ENCODE assay signal across 17 mouse cellular contexts in genomic region chr10:41957421-41958225, GRCm38 (mm10).
DNase-seq lines count a peak whose midpoint lies in the region; ATAC-seq and TF ChIP-seq lines count a peak whose summit lies in the region.
"Had no signal": no experiment of that assay in that cellular context is flagged by ENCODE, and none has a peak within 500 bp of the region (broad histone marks: within the 10 kb centered on the region; RNA-seq: fewer than 3 reads in every experiment).

No protein-coding gene starts in this region.

- WGBS in forebrain, embryonic 14.5 days, result 82% methylated on average over 18 of the region's 18 CpGs
- WGBS in forebrain, embryonic 12.5 days, result 93% methylated on average over 18 of the region's 18 CpGs
- WGBS in forebrain, postnatal 0 days, result 77% methylated on average over 18 of the region's 18 CpGs

- peak; percentile 70 for DNase-seq in forebrain, embryonic 14.5 days (ENCODE audit: low spot score)
- peak; percentile 53 for DNase-seq in left cerebral cortex, postnatal 4 days
- no peak for DNase-seq in left cerebral cortex, postnatal 25 days (ENCODE audit: low spot score in 2 of 2)
- peak; percentile 41 for DNase-seq in forebrain, postnatal 0 days
- peak; percentile 47 for DNase-seq in thymus, postnatal 25 days
- DNase-seq in ovary, postnatal 14 days (ENCODE audit: low spot score), result no peak
- DNase-seq: cerebellum, adult 9-10 months; gastrocnemius, postnatal 25 days; liver, postnatal 0 days; lung, postnatal 4 days; right cerebral cortex, adult 18-20 months had no signal

- no peak for TF ChIP-seq CTCF in forebrain, postnatal 0 days (IDR thresholded peaks at IDR 0.05; ENCODE audit: low read depth)

- no peaks in the 10 kb centered on the region for H3K36me3 ChIP-seq in forebrain, embryonic 14.5 days (ENCODE audit: control insufficient read depth, insufficient read depth, low read length)
- H3K36me3 ChIP-seq in forebrain, embryonic 12.5 days (replicated peaks), result no peaks in the 10 kb centered on the region
- H3K36me3 ChIP-seq in forebrain, postnatal 0 days (ENCODE audit: insufficient read depth), result no peaks in the 10 kb centered on the region
- H3K36me3 ChIP-seq: embryonic facial prominence, embryonic 12.5 days; heart, embryonic 12.5 days; limb, embryonic 12.5 days had no signal

- intact Hi-C loops in left cerebral cortex, postnatal 4 days (cut with DNase I), result no loop called here
- intact Hi-C loops in left cerebral cortex, postnatal 25 days (cut with DNase I), result no loop called here

- no peak overlapping the region for H3K4me2 ChIP-seq in forebrain, embryonic 14.5 days (ENCODE audit: low read length)
- H3K4me2 ChIP-seq in forebrain, embryonic 12.5 days, result no peak overlapping the region
- no peak overlapping the region for H3K4me2 ChIP-seq in forebrain, postnatal 0 days (ENCODE audit: low read depth)
- H3K4me2 ChIP-seq: embryonic facial prominence, embryonic 12.5 days; heart, embryonic 12.5 days; limb, embryonic 12.5 days had no signal

- no peaks in the 10 kb centered on the region for H3K9me3 ChIP-seq in forebrain, embryonic 14.5 days (replicated peaks; ENCODE audit: control insufficient read depth, low read length)
- no peaks in the 10 kb centered on the region for H3K9me3 ChIP-seq in forebrain, embryonic 12.5 days
- H3K9me3 ChIP-seq in forebrain, postnatal 0 days (ENCODE audit: low read length), result no peaks in the 10 kb centered on the region
- H3K9me3 ChIP-seq: embryonic facial prominence, embryonic 12.5 days; heart, embryonic 12.5 days had no signal

- peak; percentile 62; the same call in 1 of the 2 replicates for ATAC-seq in forebrain, embryonic 14.5 days
- ATAC-seq in forebrain, embryonic 12.5 days (ENCODE audit: low FRiP score), result no peak
- peak; percentile 71 for ATAC-seq in forebrain, postnatal 0 days
- no peak; the same call in 1 of the 2 replicates for ATAC-seq in megakaryocyte-erythroid progenitor cell, adult 5-6 weeks (replicated peaks; ENCODE audit: low FRiP score, low TSS enrichment, poor library complexity, severe bottlenecking)
- ATAC-seq: liver, postnatal 0 days had no signal

- H3K4me1 ChIP-seq in forebrain, embryonic 14.5 days (ENCODE audit: control insufficient read depth, insufficient read depth, low read length), result no peaks in the 10 kb centered on the region
- H3K4me1 ChIP-seq in forebrain, embryonic 12.5 days, result peaks cover under 1% of the 10 kb centered on the region
- H3K4me1 ChIP-seq in forebrain, postnatal 0 days (ENCODE audit: insufficient read depth), result no peaks in the 10 kb centered on the region
- H3K4me1 ChIP-seq: heart, embryonic 12.5 days; limb, embryonic 12.5 days had no signal

- H3K4me3 ChIP-seq in forebrain, embryonic 14.5 days (ENCODE audit: low read depth, low read length), result no peak overlapping the region
- no peak overlapping the region for H3K4me3 ChIP-seq in forebrain, embryonic 12.5 days (replicated peaks)
- H3K4me3 ChIP-seq in forebrain, postnatal 0 days (ENCODE audit: low read depth, low read length), result no peak overlapping the region
- H3K4me3 ChIP-seq: embryonic facial prominence, embryonic 12.5 days; heart, embryonic 12.5 days; limb, embryonic 12.5 days had no signal

- H3K27ac ChIP-seq in forebrain, embryonic 14.5 days (ENCODE audit: low read depth, low read length), result no peak overlapping the region
- no peak overlapping the region for H3K27ac ChIP-seq in forebrain, embryonic 12.5 days
- no peak overlapping the region for H3K27ac ChIP-seq in forebrain, postnatal 0 days (ENCODE audit: low read depth, low read length)
- H3K27ac ChIP-seq: embryonic facial prominence, embryonic 12.5 days; kidney, postnatal 0 days; limb, embryonic 12.5 days had no signal

- no peak overlapping the region for H3K9ac ChIP-seq in forebrain, embryonic 14.5 days (ENCODE audit: low read length)
- no peak overlapping the region for H3K9ac ChIP-seq in forebrain, embryonic 12.5 days
- no peak overlapping the region for H3K9ac ChIP-seq in forebrain, postnatal 0 days
- H3K9ac ChIP-seq: embryonic facial prominence, embryonic 12.5 days; heart, embryonic 12.5 days; limb, embryonic 12.5 days; liver, postnatal 0 days had no signal

- no peaks in the 10 kb centered on the region for H3K27me3 ChIP-seq in forebrain, embryonic 14.5 days (replicated peaks; ENCODE audit: control insufficient read depth, insufficient read depth, low read length)
- H3K27me3 ChIP-seq in forebrain, embryonic 12.5 days, result no peaks in the 10 kb centered on the region
- no peaks in the 10 kb centered on the region for H3K27me3 ChIP-seq in forebrain, postnatal 0 days (ENCODE audit: insufficient read depth, low read length)
- H3K27me3 ChIP-seq: embryonic facial prominence, embryonic 12.5 days; heart, embryonic 12.5 days; limb, embryonic 12.5 days had no signal

Comparison
In these comparisons a context has a peak if more than half of its experiments do, and no peak if none do; other contexts are left out.
1. ATAC-seq: peak in forebrain, embryonic 14.5 days (single experiment) and forebrain, postnatal 0 days (single experiment); none in forebrain, embryonic 12.5 days (single experiment) and megakaryocyte-erythroid progenitor cell, adult 5-6 weeks (single experiment).
2. DNase-seq: peak in forebrain, embryonic 14.5 days (single experiment), left cerebral cortex, postnatal 4 days (single experiment), forebrain, postnatal 0 days (single experiment) and thymus, postnatal 25 days (single experiment); none in left cerebral cortex, postnatal 25 days (0 of 2) and ovary, postnatal 14 days (single experiment).